Comparison of ENCODE assay signal across 20 mouse cellular contexts in the genomic region with DNA sequence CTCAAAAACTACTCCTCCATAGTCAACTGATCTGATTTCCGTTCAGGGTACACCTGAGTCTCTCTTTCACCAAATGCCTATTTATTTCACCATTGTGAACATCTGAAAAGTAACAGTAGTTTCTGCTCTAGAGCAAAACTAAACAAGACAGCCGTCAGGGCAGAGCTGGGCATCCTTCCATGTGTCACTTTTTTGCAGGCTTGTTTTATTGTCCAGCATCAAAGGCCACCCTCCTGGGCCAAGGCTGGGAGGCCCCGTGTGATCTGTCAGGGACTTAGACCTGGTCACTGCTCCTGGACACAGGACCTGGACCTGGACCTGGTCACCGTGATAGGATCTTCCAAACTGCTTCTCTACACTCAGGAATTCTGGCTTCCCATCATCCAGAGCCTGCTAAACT. TPM values are rescaled to one million over a fixed set of nuclear protein-coding genes. Genes with fewer than 3 reads are reported as not detected.
DNase-seq lines count a peak whose midpoint lies in the region; ATAC-seq and TF ChIP-seq lines count a peak whose summit lies in the region.
"Had no signal": no experiment of that assay in that cellular context is flagged by ENCODE, and none has a peak within 500 bp of the region (broad histone marks: within the 10 kb centered on the region; RNA-seq: fewer than 3 reads in every experiment).

No protein-coding gene starts in this region.

- peak; percentile 58 for DNase-seq in adrenal gland, postnatal 14 days
- no peak for DNase-seq in adrenal gland, adult 18-20 months (ENCODE audit: low spot score in 2 of 2)
- peak; percentile 44 for DNase-seq in forebrain, embryonic 11.5 days (ENCODE audit: low spot score)
- peak; percentile 41 for DNase-seq in liver, adult 2 months (ENCODE audit: extremely low read depth, low read depth, low spot score)
- DNase-seq in liver, postnatal 0 days: no peak
- DNase-seq: cerebellum, adult 18-20 months; cerebellum, adult 9-10 months; cerebellum, postnatal 14 days; gastrocnemius, postnatal 10 days; gastrocnemius, postnatal 36 days; heart, postnatal 36 days; kidney, adult 11 months; kidney, adult 8-10 months had no signal

- peaks cover 10% of the 10 kb centered on the region for H3K4me1 ChIP-seq in forebrain, embryonic 11.5 days (replicated peaks; ENCODE audit: control insufficient read depth, insufficient read depth, low read length)
- peaks cover 12% of the 10 kb centered on the region for H3K4me1 ChIP-seq in forebrain, embryonic 13.5 days
- H3K4me1 ChIP-seq in liver, adult 2 months (ENCODE audit: control insufficient read depth, insufficient read depth, low read length): no peaks in the 10 kb centered on the region
- no peaks in the 10 kb centered on the region; the same call in 1 of the 2 replicates for H3K4me1 ChIP-seq in liver, postnatal 0 days (ENCODE audit: insufficient read depth)
- H3K4me1 ChIP-seq: intestine, embryonic 15.5 days had no signal

- no peak overlapping the region for H3K9ac ChIP-seq in forebrain, embryonic 11.5 days (ENCODE audit: low read length)
- no peak overlapping the region for H3K9ac ChIP-seq in forebrain, embryonic 13.5 days
- no peak overlapping the region for H3K9ac ChIP-seq in liver, adult 2 months (ENCODE audit: low read depth, low read length)
- no peak overlapping the region for H3K9ac ChIP-seq in liver, postnatal 0 days (replicated peaks)
- H3K9ac ChIP-seq: forebrain, embryonic 15.5 days; intestine, embryonic 15.5 days had no signal

- no peak for ATAC-seq in forebrain, embryonic 11.5 days (replicated peaks; ENCODE audit: low FRiP score)
- ATAC-seq in forebrain, embryonic 13.5 days: no peak
- no peak for ATAC-seq in liver, postnatal 0 days
- ATAC-seq: CD4-positive, CD25-positive, alpha-beta regulatory T cell, adult 4 months; intestine, embryonic 15.5 days had no signal

- no peak for TF ChIP-seq POLR2A in liver, adult 2 months (IDR thresholded peaks at IDR 0.05; ENCODE audit: extremely low read depth, insufficient read depth, low read length)

- H3K27ac ChIP-seq in forebrain, embryonic 11.5 days (ENCODE audit: low read depth, low read length): no peak overlapping the region
- H3K27ac ChIP-seq in forebrain, embryonic 13.5 days: no peak overlapping the region
- H3K27ac ChIP-seq in liver, adult 2 months (replicated peaks; ENCODE audit: insufficient read depth, low read depth, low read length): no peak overlapping the region
- no peak overlapping the region for H3K27ac ChIP-seq in liver, postnatal 0 days (ENCODE audit: low read depth)
- H3K27ac ChIP-seq: forebrain, embryonic 15.5 days; intestine, embryonic 15.5 days had no signal

- 55% methylated on average over 4 of the region's 4 CpGs for WGBS in forebrain, embryonic 11.5 days
- 47% methylated on average over 4 of the region's 4 CpGs for WGBS in forebrain, embryonic 13.5 days
- 36% methylated on average over 4 of the region's 4 CpGs for WGBS in liver, adult 2 months
- 71% methylated on average over 4 of the region's 4 CpGs for WGBS in liver, postnatal 0 days (ENCODE audit: insufficient replicate concordance)

- H3K79me2 ChIP-seq in liver, adult 2 months (ENCODE audit: control insufficient read depth, insufficient read depth, low read length): no peaks in the 10 kb centered on the region

- H3K27me3 ChIP-seq in forebrain, embryonic 11.5 days (ENCODE audit: control insufficient read depth, insufficient read depth, low read length): peaks cover 22% of the 10 kb centered on the region
- peaks cover 44% of the 10 kb centered on the region for H3K27me3 ChIP-seq in forebrain, embryonic 13.5 days
- H3K27me3 ChIP-seq in liver, adult 2 months (ENCODE audit: control insufficient read depth, insufficient read depth, low read length): no peaks in the 10 kb centered on the region
- H3K27me3 ChIP-seq in liver, postnatal 0 days (ENCODE audit: insufficient read depth, low read length): no peaks in the 10 kb centered on the region
- H3K27me3 ChIP-seq: hindbrain, embryonic 13.5 days; intestine, embryonic 15.5 days had no signal

- TF ChIP-seq EP300 in liver, postnatal 0 days (IDR thresholded peaks at IDR 0.05; ENCODE audit: low read depth): no peak

- H3K4me2 ChIP-seq in forebrain, embryonic 11.5 days (ENCODE audit: low read depth, low read length, severe bottlenecking): no peak overlapping the region
- no peak overlapping the region for H3K4me2 ChIP-seq in forebrain, embryonic 13.5 days
- no peak overlapping the region for H3K4me2 ChIP-seq in liver, postnatal 0 days (ENCODE audit: low read depth, low read length)
- H3K4me2 ChIP-seq: heart, embryonic 11.5 days; intestine, embryonic 15.5 days had no signal

- H3K4me3 ChIP-seq in forebrain, embryonic 11.5 days (ENCODE audit: low read depth, low read length): no peak overlapping the region
- no peak overlapping the region for H3K4me3 ChIP-seq in forebrain, embryonic 13.5 days
- H3K4me3 ChIP-seq in liver, adult 2 months (ENCODE audit: insufficient read depth, low read depth, low read length): no peak overlapping the region
- no peak overlapping the region for H3K4me3 ChIP-seq in liver, postnatal 0 days (ENCODE audit: low read depth, low read length)
- H3K4me3 ChIP-seq: forebrain, embryonic 15.5 days; hindbrain, embryonic 10.5 days; hindbrain, embryonic 13.5 days; intestine, embryonic 15.5 days had no signal

- no peaks in the 10 kb centered on the region for H3K9me3 ChIP-seq in forebrain, embryonic 11.5 days (ENCODE audit: control insufficient read depth, low read length)
- H3K9me3 ChIP-seq in forebrain, embryonic 13.5 days (replicated peaks): no peaks in the 10 kb centered on the region
- H3K9me3 ChIP-seq in liver, postnatal 0 days (ENCODE audit: low read length): no peaks in the 10 kb centered on the region
- H3K9me3 ChIP-seq: forebrain, embryonic 15.5 days; hindbrain, embryonic 10.5 days; hindbrain, embryonic 13.5 days; intestine, embryonic 15.5 days had no signal

- no peaks in the 10 kb centered on the region for H3K36me3 ChIP-seq in forebrain, embryonic 11.5 days (ENCODE audit: control insufficient read depth, insufficient read depth, low read length)
- peaks cover 15% of the 10 kb centered on the region for H3K36me3 ChIP-seq in forebrain, embryonic 13.5 days (ENCODE audit: poor library complexity, severe bottlenecking)
- H3K36me3 ChIP-seq in liver, adult 2 months (ENCODE audit: control insufficient read depth, insufficient read depth, low read length): no peaks in the 10 kb centered on the region
- H3K36me3 ChIP-seq in liver, postnatal 0 days (replicated peaks; ENCODE audit: insufficient read depth, low read length): no peaks in the 10 kb centered on the region
- H3K36me3 ChIP-seq: forebrain, embryonic 15.5 days; hindbrain, embryonic 13.5 days; intestine, embryonic 15.5 days had no signal

- no peak for TF ChIP-seq CTCF in liver, adult 2 months (IDR thresholded peaks at IDR 0.05; ENCODE audit: low read depth, low read length)
- no peak for TF ChIP-seq CTCF in liver, postnatal 0 days (IDR thresholded peaks at IDR 0.05; ENCODE audit: low read depth)

RNA-seq across cellular contexts. Expression of gene Ric8b, which starts 45.5 kb away (rescaled TPM):
- total RNA-seq in adrenal gland, postnatal 14 days (2021): 28.4 and 33.1 TPM in 2 replicates
- 10 to 100 TPM; 33.6 to 42.4 TPM for total RNA-seq in adrenal gland, adult 18-20 months (2021)
- polyA plus RNA-seq in forebrain, embryonic 11.5 days (2014; fragmentation: Nextera tagmentation; extraction: Ambion mirVana): 22.4 and 27.4 TPM in 2 replicates
- polyA plus RNA-seq in forebrain, embryonic 13.5 days (2015; fragmentation: Nextera tagmentation; extraction: Ambion mirVana): 34.2 and 36.0 TPM in 2 replicates
- total RNA-seq in liver, adult 2 months (2014; rRNA removed): 7.1 and 8.7 TPM in 2 replicates
- polyA plus RNA-seq in liver, adult 2 months (2012; rRNA removed): 4.1 and 5.1 TPM in 2 replicates
- 2.3 and 2.6 TPM in 2 replicates for polyA plus RNA-seq in liver, postnatal 0 days (2015; fragmentation: Nextera tagmentation; extraction: Ambion mirVana)

Comparison
In these comparisons a context has a peak if more than half of its experiments do, and no peak if none do; other contexts are left out.
1. DNase-seq: peak in adrenal gland, postnatal 14 days (single experiment), forebrain, embryonic 11.5 days (single experiment) and liver, adult 2 months (single experiment); none in adrenal gland, adult 18-20 months (0 of 2) and liver, postnatal 0 days (single experiment).